Mouse (Mus musculus): Measurements from ENCODE around the gene Foxp2. TPM values are rescaled to one million over a fixed set of nuclear protein-coding genes. Genes with fewer than 3 reads are reported as not detected.

Gene Foxp2
- total RNA-seq, 1 experiment from 2014 or later, result 6.5 TPM

GRCm38 (mm10) chr6:15120916-15121315 is 219.8 kb downstream of the Foxp2 start:
- DNase-seq, result no peak

- no peak for DNase-seq
These were observed 220.2 kb downstream of the Foxp2 start for GRCm38 (mm10) chr6:15121339-15121738.

- no peak for DNase-seq
These were observed 229.0 kb downstream of the Foxp2 start for GRCm38 (mm10) chr6:15130142-15130541.

- no peak for DNase-seq
These were observed 240.9 kb downstream of the Foxp2 start for GRCm38 (mm10) chr6:15142094-15142493.

- no peak for DNase-seq
These were observed 250.5 kb downstream of the Foxp2 start for GRCm38 (mm10) chr6:15151619-15152018.

GRCm38 (mm10) chr6:15163508-15164053 is 262.4 kb downstream of the Foxp2 start:
- DNase-seq, result no peak

- DNase-seq, result no peak
These were observed 275.6 kb downstream of the Foxp2 start for GRCm38 (mm10) chr6:15176754-15177153.

- no peak for DNase-seq
These were observed 291.7 kb downstream of the Foxp2 start for GRCm38 (mm10) chr6:15192877-15193276.

GRCm38 (mm10) chr6:15242176-15242942 is 341.2 kb downstream of the Foxp2 start:
- no peak for DNase-seq

GRCm38 (mm10) chr6:15257393-15257792 is 356.2 kb downstream of the Foxp2 start:
- no peak for DNase-seq

GRCm38 (mm10) chr6:15257893-15258292 is 356.7 kb downstream of the Foxp2 start:
- DNase-seq, result no peak

- DNase-seq, result no peak
These were observed 367.0 kb downstream of the Foxp2 start for GRCm38 (mm10) chr6:15268136-15268535.

GRCm38 (mm10) chr6:15285213-15285612 is 384.1 kb downstream of the Foxp2 start:
- DNase-seq, result no peak

- no peak for DNase-seq
These were observed 392.9 kb downstream of the Foxp2 start for GRCm38 (mm10) chr6:15294081-15294480.

GRCm38 (mm10) chr6:15299279-15299678 is 398.1 kb downstream of the Foxp2 start:
- DNase-seq, result peak; percentile 6

- no peak for DNase-seq
These were observed 409.5 kb downstream of the Foxp2 start for GRCm38 (mm10) chr6:15310671-15311070.

GRCm38 (mm10) chr6:15316948-15317347 is 415.8 kb downstream of the Foxp2 start:
- no peak for DNase-seq

GRCm38 (mm10) chr6:15318343-15318742 is 417.2 kb downstream of the Foxp2 start:
- no peak for DNase-seq

- DNase-seq, result no peak
These were observed 420.4 kb downstream of the Foxp2 start for GRCm38 (mm10) chr6:15321551-15321974.

- no peak for DNase-seq
These were observed 421.9 kb downstream of the Foxp2 start for GRCm38 (mm10) chr6:15323099-15323498.

GRCm38 (mm10) chr6:15347705-15348104 is 446.6 kb downstream of the Foxp2 start:
- DNase-seq, result no peak

- no peak for DNase-seq
These were observed 454.7 kb downstream of the Foxp2 start for GRCm38 (mm10) chr6:15355852-15356251.

GRCm38 (mm10) chr6:15370281-15370680 is 469.1 kb downstream of the Foxp2 start:
- DNase-seq, result no peak

GRCm38 (mm10) chr6:15370827-15371226 is 469.7 kb downstream of the Foxp2 start:
- no peak for DNase-seq
